Mouse (Mus musculus): Measurements from ENCODE around the gene Zfp709.
"Not testable (repeated sequence)": the region's sequence is repeated elsewhere in the genome, so short reads cannot be mapped to it uniquely, and the experiment has no call there.

DNA sequence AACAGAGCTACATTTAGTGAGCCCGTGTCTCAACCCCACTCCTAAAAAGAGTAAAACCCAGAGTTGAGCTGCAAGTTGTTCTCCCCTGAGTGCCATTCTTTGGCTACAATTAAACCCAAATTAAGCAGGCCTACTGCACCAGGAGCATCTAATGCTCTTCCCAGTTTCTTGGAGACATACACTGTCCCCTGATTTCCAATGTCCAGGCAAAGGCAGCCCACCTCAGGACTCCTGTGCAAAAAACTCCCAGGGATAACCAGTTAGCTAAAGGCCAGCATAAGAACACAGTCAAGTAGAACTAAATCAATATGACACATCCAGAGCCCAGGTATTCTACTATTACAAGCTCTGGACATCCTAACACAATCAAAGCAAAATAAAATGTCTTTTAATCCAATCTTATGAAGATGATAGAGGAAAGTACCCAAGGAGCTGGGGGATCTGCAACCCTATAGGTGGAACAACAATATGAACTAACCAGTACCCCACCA lies 35.8 kb upstream of the Zfp709 start:
- not testable (repeated sequence) for TF ChIP-seq TAL1 (conservative IDR thresholded peaks at IDR 0.05; ENCODE audit: low read depth, low read length); CTCF (IDR thresholded peaks at IDR 0.05; ENCODE audit: low read depth, low read length); GATA1 (IDR thresholded peaks at IDR 0.05; ENCODE audit: borderline replicate concordance, low read length); POLR2AphosphoS5 (IDR thresholded peaks at IDR 0.05; ENCODE audit: insufficient replicate concordance, low read depth, low read length)

Measured in G1E (cell line).